Mouse (Mus musculus) MEL (cell line): ENCODE measurements around the gene Mlycd. TPM values are rescaled to one million over a fixed set of nuclear protein-coding genes. Genes with fewer than 3 reads are reported as not detected.

ENCODE experiments used
- DNase-seq: peaks from one replicate; pipeline ENCODE4 v3.0.0; 2011; ENCODE audit warnings: low read depth, low spot score
- H3K27ac ChIP-seq: 2 replicates; pipeline ENCODE4 v1.5.1; 2012; ENCODE audit warnings: low read depth, mild to moderate bottlenecking, control low read depth, low read length, moderate library complexity; ENCODE audit not compliant: control insufficient read depth
- H3K27me3 ChIP-seq, 2 experiments: fragments of 150-350 bp in 1 of 2; sonication (generic) in 1 of 2; 2 replicates each; pipeline ENCODE4 v1.6.1; 2012; ENCODE audit warnings: low read length in 2 of 2, mild to moderate bottlenecking in 2 of 2, improper control_type of control experiment in 1 of 2, moderate library complexity in 1 of 2; ENCODE audit not compliant: insufficient read depth in 2 of 2, control insufficient read depth in 1 of 2
- H3K36me3 ChIP-seq, 2 experiments: 2 replicates each; pipeline ENCODE4 v1.6.1; 2012 to 2014; ENCODE audit warnings: low read length in 2 of 2, improper control_type of control experiment in 1 of 2, inconsistent platforms in 1 of 2, mild to moderate bottlenecking in 1 of 2; ENCODE audit not compliant: insufficient read depth in 2 of 2, control insufficient read depth in 1 of 2
- H3K4me1 ChIP-seq, 2 experiments: fragments of 150-350 bp in 1 of 2; sonication (generic) in 1 of 2; 2 replicates each; pipeline ENCODE4 v1.6.1; 2012; ENCODE audit warnings: low read length in 2 of 2, improper control_type of control experiment in 1 of 2, mild to moderate bottlenecking in 1 of 2; ENCODE audit not compliant: insufficient read depth in 2 of 2, control insufficient read depth in 1 of 2
- H3K4me3 ChIP-seq, 2 experiments: fragments of 150-350 bp in 1 of 2; sonication (generic) in 1 of 2; 2 replicates each; pipeline ENCODE4 v1.5.1; 2012; ENCODE audit warnings: low read depth in 2 of 2, low read length in 2 of 2, mild to moderate bottlenecking in 2 of 2, moderate library complexity in 2 of 2, control low read depth in 1 of 2, improper control_type of control experiment in 1 of 2; ENCODE audit not compliant: control insufficient read depth in 1 of 2, insufficient read depth in 1 of 2
- H3K79me2 ChIP-seq: 2 replicates; pipeline ENCODE4 v1.6.1; 2012; ENCODE audit warnings: mild to moderate bottlenecking, low read length, moderate library complexity; ENCODE audit not compliant: control insufficient read depth, poor library complexity, insufficient read depth
- H3K9ac ChIP-seq: 2 replicates; pipeline ENCODE4 v1.6.1; 2012; ENCODE audit warnings: low read depth, mild to moderate bottlenecking, control low read depth, low read length, moderate library complexity; ENCODE audit not compliant: control insufficient read depth, poor library complexity, severe bottlenecking
- H3K9me3 ChIP-seq: fragments of 150-350 bp; sonication (generic); replicated peaks from 2 replicates; pipeline ENCODE4 v1.6.1; 2012; ENCODE audit warnings: mild to moderate bottlenecking, low read length, improper control_type of control experiment, moderate library complexity; ENCODE audit not compliant: insufficient read depth
- BHLHE40 ChIP-seq: IDR thresholded peaks from 2 replicates; pipeline ENCODE4 v1.6.1; 2012; ENCODE audit warnings: low read depth, mild to moderate bottlenecking, inconsistent platforms, low read length, improper control_type of control experiment, borderline replicate concordance
- CHD1 ChIP-seq: IDR thresholded peaks from 2 replicates; pipeline ENCODE4 v1.6.1; 2012; ENCODE audit warnings: low read depth, mild to moderate bottlenecking, inconsistent platforms, low read length, improper control_type of control experiment
- CTCF ChIP-seq, 3 experiments: IDR thresholded peaks in 2 of 3; conservative IDR thresholded peaks in 1 of 3; 2 replicates each; pipeline ENCODE4 v1.5.1; 2011 to 2012; ENCODE audit warnings: low read length in 3 of 3, low read depth in 2 of 3, mild to moderate bottlenecking in 2 of 3, improper control_type of control experiment in 1 of 3, inconsistent platforms in 1 of 3, mixed read lengths in 1 of 3, moderate library complexity in 1 of 3; ENCODE audit not compliant: control insufficient read depth in 1 of 3, insufficient read depth in 1 of 3, poor library complexity in 1 of 3, severe bottlenecking in 1 of 3
- E2F4 ChIP-seq: IDR thresholded peaks from 2 replicates; pipeline ENCODE4 v1.6.1; 2011; ENCODE audit warnings: low read depth, low read length, improper control_type of control experiment, borderline replicate concordance
- EP300 ChIP-seq, 2 experiments: IDR thresholded peaks; 2 replicates each; pipeline ENCODE4 v1.6.1; 2011; ENCODE audit warnings: improper control_type of control experiment in 2 of 2, low read length in 2 of 2, low read depth in 1 of 2, mild to moderate bottlenecking in 1 of 2
- GABPA ChIP-seq: IDR thresholded peaks from 2 replicates; pipeline ENCODE4 v1.6.1; 2012; ENCODE audit warnings: low read depth, mild to moderate bottlenecking, inconsistent platforms, low read length, improper control_type of control experiment, moderate library complexity
- GATA1 ChIP-seq: IDR thresholded peaks from 2 replicates; pipeline ENCODE4 v1.6.1; 2011; ENCODE audit warnings: low read depth, low read length, improper control_type of control experiment
- HCFC1 ChIP-seq: IDR thresholded peaks from 2 replicates; pipeline ENCODE4 v1.6.1; 2012; ENCODE audit warnings: low read depth, mild to moderate bottlenecking, inconsistent platforms, low read length, improper control_type of control experiment, moderate library complexity
- JUND ChIP-seq: IDR thresholded peaks from 2 replicates; pipeline ENCODE4 v1.6.1; 2011; ENCODE audit warnings: low read depth, mild to moderate bottlenecking, improper control_type of control experiment, low read length
- MAFK ChIP-seq: IDR thresholded peaks from 2 replicates; pipeline ENCODE4 v1.6.1; 2011; ENCODE audit warnings: low read depth, mild to moderate bottlenecking, low read length, improper control_type of control experiment, borderline replicate concordance
- MEF2A ChIP-seq: IDR thresholded peaks from 2 replicates; pipeline ENCODE4 v1.6.1; 2014; ENCODE audit warnings: low read depth, mild to moderate bottlenecking, inconsistent platforms, low read length, improper control_type of control experiment; ENCODE audit not compliant: poor library complexity, insufficient replicate concordance, severe bottlenecking; ENCODE audit errors: extremely low read depth
- MXI1 ChIP-seq: IDR thresholded peaks from 2 replicates; pipeline ENCODE4 v1.6.1; 2011; ENCODE audit warnings: mild to moderate bottlenecking, low read depth, low read length, improper control_type of control experiment
- MYB ChIP-seq: IDR thresholded peaks from 2 replicates; pipeline ENCODE4 v1.6.1; 2011; ENCODE audit warnings: mild to moderate bottlenecking, low read depth, low read length, improper control_type of control experiment
- NELFE ChIP-seq: IDR thresholded peaks from 2 replicates; pipeline ENCODE4 v1.6.1; 2011; ENCODE audit warnings: low read depth, low read length, improper control_type of control experiment
- NRF1 ChIP-seq: IDR thresholded peaks from 2 replicates; pipeline ENCODE4 v1.6.1; 2014; ENCODE audit warnings: low read depth, mild to moderate bottlenecking, inconsistent platforms, low read length, improper control_type of control experiment, moderate library complexity; ENCODE audit not compliant: poor library complexity, insufficient read depth, severe bottlenecking
- POLR2A ChIP-seq, 2 experiments: IDR thresholded peaks; 2 replicates each; pipeline ENCODE4 v1.6.1; 2011 to 2012; ENCODE audit warnings: low read length in 2 of 2, mild to moderate bottlenecking in 2 of 2, control low read depth in 1 of 2, improper control_type of control experiment in 1 of 2, low read depth in 1 of 2, moderate library complexity in 1 of 2; ENCODE audit not compliant: control insufficient read depth in 1 of 2, insufficient read depth in 1 of 2, poor library complexity in 1 of 2
- POLR2AphosphoS2 ChIP-seq: IDR thresholded peaks from 2 replicates; pipeline ENCODE4 v1.6.1; 2011; ENCODE audit warnings: low read length, improper control_type of control experiment
- POLR2AphosphoS5 ChIP-seq: IDR thresholded peaks from 2 replicates; pipeline ENCODE4 v1.6.1; 2012; ENCODE audit warnings: low read depth, borderline replicate concordance, mild to moderate bottlenecking, inconsistent platforms, low read length, moderate library complexity, mixed read lengths
- SMC3 ChIP-seq: IDR thresholded peaks from 2 replicates; pipeline ENCODE4 v1.6.1; 2011; ENCODE audit warnings: low read depth, low read length, improper control_type of control experiment
- TAL1 ChIP-seq: IDR thresholded peaks from 2 replicates; pipeline ENCODE4 v1.6.1; 2012; ENCODE audit warnings: mild to moderate bottlenecking, inconsistent platforms, low read length, moderate library complexity, mixed read lengths
- TBP ChIP-seq: IDR thresholded peaks from 2 replicates; pipeline ENCODE4 v1.8.0; 2011; ENCODE audit warnings: low read depth, low read length, improper control_type of control experiment
- UBTF ChIP-seq: IDR thresholded peaks from 2 replicates; pipeline ENCODE4 v1.6.1; 2012; ENCODE audit warnings: low read depth, mild to moderate bottlenecking, inconsistent platforms, low read length, improper control_type of control experiment, moderate library complexity, borderline replicate concordance; ENCODE audit not compliant: insufficient read depth
- ZKSCAN1 ChIP-seq: IDR thresholded peaks from 2 replicates; pipeline ENCODE4 v1.6.1; 2012; ENCODE audit warnings: low read depth, mild to moderate bottlenecking, inconsistent platforms, low read length, improper control_type of control experiment, moderate library complexity
- ZMIZ1 ChIP-seq: IDR thresholded peaks from 2 replicates; pipeline ENCODE4 v1.6.1; 2012; ENCODE audit warnings: low read depth, mild to moderate bottlenecking, inconsistent platforms, low read length, improper control_type of control experiment, moderate library complexity
- polyA plus RNA-seq, 2 experiments: library from polyadenylated mRNA; stranded (reverse) in 1 of 2; unstranded in 1 of 2; fragments of >175 nt in 1 of 2; fragments of >200 nt in 1 of 2; gene quantifications; 2 replicates each; pipeline versions ENCODE4 v1.2.1 to v1.2.4; 2012; ENCODE audit warnings: low replicate concordance in 2 of 2, low read depth in 1 of 2; ENCODE audit not compliant: insufficient read length in 2 of 2, insufficient read depth in 1 of 2, missing spikeins in 1 of 2
- total RNA-seq: library from RNA; depleted of rRNA; stranded (reverse); fragments of 300-350 nt; gene quantifications from 2 replicates; pipeline ENCODE4 v1.2.3, GENCODE M21; 2012

Gene Mlycd
- total and polyA plus RNA-seq, 3 experiments, result 7.2 to 13.2 TPM; not detected in 1

- DNase-seq, result no peak
- no peak overlapping the region for H3K27ac ChIP-seq
Measured at GRCm38 (mm10) chr8:119413605-119414004, 18.9 kb downstream of the Mlycd start.

GRCm38 (mm10) chr8:119420318-119420717 is 25.6 kb downstream of the Mlycd start:
- no peaks in the 10 kb centered on the region for H3K9me3 ChIP-seq
- no peaks in the 10 kb centered on the region for H3K79me2 ChIP-seq
- no peak for DNase-seq
- H3K4me1 ChIP-seq, result peaks cover 11 to 18% of the 10 kb centered on the region in 2 experiments
- no peaks in the 10 kb centered on the region for H3K27me3 ChIP-seq
- TF ChIP-seq HCFC1, result no peak
- no peak for TF ChIP-seq JUND
- TF ChIP-seq GATA1, result no peak
- TF ChIP-seq NRF1, result no peak
- no peak for TF ChIP-seq UBTF
- TF ChIP-seq BHLHE40, result no peak
- TF ChIP-seq CTCF (IDR thresholded peaks at IDR 0.05 in 2 of 3, conservative IDR thresholded peaks at IDR 0.05 in 1 of 3; ENCODE audit: control insufficient read depth in 1 of 3, insufficient read depth in 1 of 3, low read depth in 2 of 3, low read length in 3 of 3, poor library complexity in 1 of 3, severe bottlenecking in 1 of 3), result no peak
- TF ChIP-seq TBP, result no peak
- TF ChIP-seq MAFK, result no peak
- no peak for TF ChIP-seq NELFE
- TF ChIP-seq POLR2A (IDR thresholded peaks at IDR 0.05; ENCODE audit: control insufficient read depth in 1 of 2, insufficient read depth in 1 of 2, low read depth in 1 of 2, low read length in 2 of 2, poor library complexity in 1 of 2), result no peak
- TF ChIP-seq E2F4, result no peak
- TF ChIP-seq MXI1, result no peak
- TF ChIP-seq POLR2AphosphoS5, result no peak
- TF ChIP-seq ZMIZ1, result no peak
- TF ChIP-seq CHD1, result no peak
- peaks cover 0 to 6% of the 10 kb centered on the region in 2 experiments; a peak in 2 of 4 replicates for H3K36me3 ChIP-seq
- H3K9ac ChIP-seq, result no peak overlapping the region
- no peak overlapping the region for H3K27ac ChIP-seq
- no peak overlapping the region for H3K4me3 ChIP-seq

More at GRCm38 (mm10) chr8:119413605-119414004, 18.9 kb downstream of the Mlycd start:
- Histone ChIP-seq H3K79me2 (no peaks in the 10 kb centered on the region), H3K9ac (no peak overlapping the region), H3K9me3 (no peaks in the 10 kb centered on the region), H3K4me3 (no peak overlapping the region), H3K36me3 (no peaks in the 10 kb centered on the region; a peak in 1 of 4 replicates), H3K27me3 (no peaks in the 10 kb centered on the region), H3K4me1 (peaks cover 0 to 4% of the 10 kb centered on the region in 2 experiments; a peak in 1 of 4 replicates)
- TF ChIP-seq CTCF (IDR thresholded peaks at IDR 0.05 in 2 of 3, conservative IDR thresholded peaks at IDR 0.05 in 1 of 3; ENCODE audit: control insufficient read depth in 1 of 3, insufficient read depth in 1 of 3, low read depth in 2 of 3, low read length in 3 of 3, poor library complexity in 1 of 3, severe bottlenecking in 1 of 3), result no peak
- TF ChIP-seq ZMIZ1, result no peak
- no peak for TF ChIP-seq GABPA
- no peak for TF ChIP-seq NRF1
- TF ChIP-seq TAL1, result no peak
- no peak for TF ChIP-seq ZKSCAN1
- no peak for TF ChIP-seq MEF2A
- no peak for TF ChIP-seq MAFK
- TF ChIP-seq TBP, result no peak
- TF ChIP-seq POLR2AphosphoS5, result no peak
- TF ChIP-seq BHLHE40, result no peak
- no peak for TF ChIP-seq NELFE
- no peak for TF ChIP-seq MYB
- TF ChIP-seq POLR2A (IDR thresholded peaks at IDR 0.05; ENCODE audit: control insufficient read depth in 1 of 2, insufficient read depth in 1 of 2, low read depth in 1 of 2, low read length in 2 of 2, poor library complexity in 1 of 2), result no peak
- TF ChIP-seq SMC3, result no peak
- TF ChIP-seq EP300 (IDR thresholded peaks at IDR 0.05; ENCODE audit: low read depth in 1 of 2, low read length in 2 of 2), result no peak
- no peak for TF ChIP-seq MXI1
- no peak for TF ChIP-seq POLR2AphosphoS2
